Mouse (Mus musculus) mesoderm, embryonic 11.5 days (tissue): ENCODE measurements around the gene Olfr198.
"Not testable (repeated sequence)": the region's sequence is repeated elsewhere in the genome, so short reads cannot be mapped to it uniquely, and the experiment has no call there.

Experiments used
- DNase-seq: peaks from one replicate; pipeline ENCODE4 v3.0.0-alpha.2; 2012; ENCODE audit warnings: low read depth, low spot score

The Olfr198 gene

GRCm38 (mm10) chr16:59203433-59203832 lies at the start of gene Olfr198:
Olfr198 (minus strand) TSS chr16:59203533.
- not testable (repeated sequence) for DNase-seq

- DNase-seq: no peak
Measured at GRCm38 (mm10) chr16:59249684-59250083, 46.4 kb upstream of the Olfr198 start.

- not testable (repeated sequence) for DNase-seq
Measured at GRCm38 (mm10) chr16:59219667-59220066, 16.3 kb upstream of the Olfr198 start, which contains the start of gene Olfr199. Olfr199 (minus strand) TSS chr16:59219767.

GRCm38 (mm10) chr16:59217861-59218260 lies 14.5 kb upstream of the Olfr198 start:
- not testable (repeated sequence) for DNase-seq

GRCm38 (mm10) chr16:59170354-59170753 lies 33.0 kb downstream of the Olfr198 start, which contains the start of gene Olfr196:
Olfr196 (minus strand) TSS chr16:59170454.
- no peak for DNase-seq

- DNase-seq: no peak
Measured at GRCm38 (mm10) chr16:59151996-59152395, 51.3 kb downstream of the Olfr198 start.
